Mouse (Mus musculus): Measurements from ENCODE around the gene Tomm20.
"Not testable (repeated sequence)": the region's sequence is repeated elsewhere in the genome, so short reads cannot be mapped to it uniquely, and the experiment has no call there.

The Tomm20 gene

GRCm38 (mm10) chr8:126882586-126882985, 63.1 kb downstream of the Tomm20 start:
- not testable (repeated sequence) for DNase-seq

- DNase-seq: no peak
Measured at GRCm38 (mm10) chr8:126881641-126882140, 64.0 kb downstream of the Tomm20 start.
